Mouse (Mus musculus): ENCODE measurements around the gene Prickle2. TPM values are rescaled to one million over a fixed set of nuclear protein-coding genes. Genes with fewer than 3 reads are reported as not detected.

The Prickle2 gene
- polyA plus RNA-seq, 1 experiment: 1.2 TPM

DNA sequence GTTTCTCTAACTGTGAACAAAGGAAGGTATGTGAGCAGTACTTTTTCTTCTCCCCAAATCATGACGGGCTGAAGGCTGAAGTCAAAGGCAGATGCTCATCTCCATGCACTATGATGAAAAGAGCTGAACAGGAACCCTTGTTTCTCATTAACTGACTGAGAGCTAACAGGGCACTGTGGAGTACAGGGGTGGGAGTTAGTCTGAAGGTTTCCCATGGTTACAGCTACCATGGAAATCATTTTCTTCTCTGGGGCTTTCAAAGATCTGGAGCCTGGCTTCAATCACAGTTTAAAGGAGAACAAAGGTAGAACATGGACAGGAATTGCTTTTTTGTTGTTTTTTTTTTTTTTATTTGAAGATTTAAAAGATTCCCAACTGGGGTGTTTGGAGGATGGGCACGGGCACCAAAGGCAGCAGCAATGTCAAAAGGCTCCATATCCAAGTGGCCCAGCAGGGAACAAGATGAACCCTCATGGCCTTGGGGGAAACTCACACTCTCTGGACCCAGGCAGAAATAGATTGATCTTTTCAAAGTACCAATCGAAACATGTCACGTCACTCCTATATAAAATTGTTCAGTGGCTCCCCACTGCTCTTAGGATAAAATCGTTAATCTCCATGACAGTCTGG is 35.3 kb downstream of the Prickle2 start:
- no peak for DNase-seq (ENCODE audit: low read depth, low spot score)
- WGBS: 77% methylated on average over 5 of the region's 5 CpGs

DNA sequence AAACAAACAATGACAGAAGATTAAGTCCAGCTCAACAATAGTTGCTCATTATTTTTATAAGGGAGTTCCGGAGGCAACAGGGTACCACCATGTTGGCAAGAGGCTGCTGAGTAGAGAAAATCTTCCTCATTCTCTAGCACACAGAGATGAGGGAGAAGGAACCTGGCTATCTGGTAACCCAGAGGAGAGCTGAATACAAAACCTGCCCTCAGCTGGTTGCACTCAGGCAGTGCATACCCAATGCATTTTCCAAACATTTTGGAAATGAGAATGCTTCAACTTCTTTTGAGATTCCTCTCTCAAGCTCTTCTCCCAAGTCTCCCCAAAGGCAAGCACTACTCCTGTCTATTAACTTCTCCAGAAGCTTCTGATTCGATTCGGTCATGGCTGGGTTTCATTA is 36.3 kb downstream of the Prickle2 start:
- 84% methylated on average over 3 of the region's 3 CpGs for WGBS
- no peak for DNase-seq (ENCODE audit: low read depth, low spot score)

DNA sequence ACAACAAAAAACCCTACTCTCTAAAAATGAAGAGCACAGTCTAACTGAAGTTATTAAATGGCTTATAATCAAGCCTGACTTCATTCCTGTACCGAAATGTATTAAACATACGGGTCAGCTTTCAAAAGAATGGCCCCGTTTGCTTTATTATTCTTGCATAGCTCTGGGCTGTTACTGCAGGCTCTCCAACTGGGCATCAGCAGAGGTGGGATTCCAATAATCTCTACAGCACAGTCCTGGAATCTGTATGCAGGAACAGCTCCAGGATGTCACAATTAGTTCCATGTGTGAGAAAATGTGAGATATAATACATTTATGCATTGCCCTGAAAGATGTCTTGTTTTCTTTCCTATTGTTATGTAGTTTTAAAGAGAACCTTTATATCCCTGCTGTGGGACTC is 38.4 kb downstream of the Prickle2 start:
- 85% methylated on average over 3 of the region's 3 CpGs for WGBS

DNA sequence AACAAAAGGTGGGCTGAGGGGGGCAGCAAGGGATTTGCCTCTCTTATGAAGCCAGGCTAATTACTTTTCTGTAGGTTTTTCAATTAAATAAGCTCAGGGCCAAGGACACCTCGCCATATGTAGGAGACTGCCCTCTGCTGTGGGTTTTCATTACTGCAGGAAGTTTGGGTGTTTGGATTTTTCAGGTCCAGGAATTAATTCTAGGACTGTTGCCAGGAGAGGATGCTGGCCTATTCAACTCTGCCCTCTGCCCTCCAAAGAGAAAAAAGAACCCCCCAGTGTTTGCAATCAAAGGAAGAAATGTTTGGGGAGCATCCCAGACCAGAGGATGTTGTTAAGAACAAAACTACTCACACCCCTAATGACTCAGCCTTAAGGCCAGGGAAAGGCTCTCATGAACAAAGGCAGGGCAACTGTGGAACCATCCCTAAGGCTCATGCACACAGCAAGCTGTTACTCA is 40.4 kb downstream of the Prickle2 start:
- WGBS: 0% methylated on average over 1 of the region's 1 CpGs
- DNase-seq (ENCODE audit: low read depth, low spot score): peak; percentile 2

More for the DNA sequence above, 38.4 kb downstream of the Prickle2 start:
- no peak for DNase-seq (ENCODE audit: low read depth, low spot score)

DNA sequence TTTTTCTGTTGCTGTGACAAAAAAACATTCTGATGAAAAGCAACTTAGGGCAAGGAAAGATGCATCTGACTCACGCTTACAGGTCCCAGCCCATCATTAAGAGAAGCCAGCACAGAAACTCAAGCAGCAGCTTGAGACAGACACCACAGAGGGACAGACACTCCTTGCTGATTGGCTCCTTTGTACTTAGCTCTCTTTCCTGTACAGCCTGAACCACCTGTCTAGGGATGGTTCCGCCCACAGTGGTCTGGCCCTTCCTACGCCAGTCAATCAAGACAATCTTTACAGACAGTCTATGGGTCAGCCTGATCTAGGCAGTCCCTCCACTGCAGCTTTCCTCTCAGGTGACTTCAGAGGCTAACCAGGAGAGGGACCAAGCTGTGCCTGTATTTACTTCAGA is 42.1 kb downstream of the Prickle2 start:
- DNase-seq (ENCODE audit: low read depth, low spot score): no peak
- 85% methylated on average over 3 of the region's 3 CpGs for WGBS

DNA sequence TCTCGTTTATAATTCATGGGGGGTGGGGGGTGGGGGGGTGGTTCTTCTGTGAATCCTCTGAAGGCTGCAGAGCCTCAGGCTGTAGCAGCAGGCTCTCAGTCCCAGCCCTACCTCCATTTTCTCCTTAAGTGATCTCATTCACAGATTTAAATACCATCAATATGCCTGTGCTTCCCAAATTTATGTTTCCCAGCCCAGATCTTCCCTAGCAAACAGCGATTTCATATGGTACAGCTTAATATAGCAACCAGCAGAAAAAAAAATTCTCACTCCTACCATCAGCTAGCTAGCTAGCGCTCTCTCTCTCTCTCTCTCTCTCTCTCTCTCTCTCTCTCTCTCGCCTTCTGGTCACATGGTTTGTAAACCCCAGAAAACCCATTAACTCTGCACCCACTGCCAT is 42.5 kb downstream of the Prickle2 start:
- WGBS: 63% methylated on average over 4 of the region's 4 CpGs
- no peak for DNase-seq (ENCODE audit: low read depth, low spot score)

DNA sequence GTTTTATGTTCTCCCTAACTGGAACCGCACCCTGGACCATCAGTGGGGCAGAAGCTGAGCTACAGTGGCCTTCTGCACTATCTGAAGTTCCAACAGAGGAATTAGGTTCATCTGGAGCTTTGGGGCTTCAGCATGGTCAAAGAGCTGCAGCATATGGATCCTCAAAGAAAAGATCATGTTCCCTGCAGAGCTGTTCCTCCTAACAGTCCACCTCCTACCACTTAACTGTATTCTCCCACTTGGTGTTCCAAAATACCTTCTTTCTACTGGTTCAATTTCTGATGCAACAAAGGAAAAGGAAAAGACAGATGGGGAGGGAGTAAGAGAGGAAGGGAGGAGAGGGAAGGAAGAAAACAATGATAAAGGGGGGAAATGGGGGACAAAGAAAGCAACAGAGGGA is 56.9 kb downstream of the Prickle2 start:
- DNase-seq (ENCODE audit: low read depth, low spot score): no peak
- 92% methylated on average over 1 of the region's 1 CpGs for WGBS

DNA sequence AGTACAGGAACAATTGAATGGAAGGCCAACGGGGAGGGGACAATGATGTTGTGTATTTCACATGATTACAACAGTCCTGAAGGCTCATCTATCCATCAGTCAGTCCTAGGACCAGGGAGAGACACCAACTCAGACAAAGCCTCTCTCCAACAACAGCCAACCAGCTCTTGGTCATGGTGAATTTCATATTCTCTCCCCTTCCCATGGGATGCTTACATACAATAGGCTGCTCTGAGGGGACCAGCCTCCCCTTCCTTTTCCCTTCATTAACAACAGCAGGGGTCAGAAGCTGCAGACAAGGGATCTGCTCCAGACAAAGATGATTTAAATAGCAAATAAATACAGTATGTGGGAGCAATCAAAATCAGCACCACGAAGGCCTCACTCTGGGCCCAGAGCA is 57.4 kb downstream of the Prickle2 start:
- 57% methylated on average over 2 of the region's 2 CpGs for WGBS

DNA sequence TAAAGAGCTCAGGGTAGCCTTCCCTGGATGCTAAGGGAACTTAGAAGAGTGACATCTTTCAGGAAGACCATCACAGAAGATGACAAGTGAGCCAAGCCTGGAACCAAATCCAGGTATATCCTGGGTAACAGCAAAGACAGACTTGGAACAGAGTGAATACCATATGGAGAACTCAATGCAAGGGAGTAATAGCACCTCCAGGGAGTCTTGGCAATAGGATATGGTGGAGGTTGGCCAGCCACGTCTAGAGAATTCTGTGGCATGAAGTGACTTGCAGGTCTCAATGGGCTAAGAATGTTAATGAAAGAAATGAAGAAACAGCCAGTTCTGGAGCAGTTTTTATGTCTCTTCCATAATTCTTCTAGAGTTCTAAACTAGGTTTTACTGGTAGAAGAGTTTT is 63.0 kb downstream of the Prickle2 start:
- DNase-seq (ENCODE audit: low read depth, low spot score): no peak

More for the DNA sequence above, 57.4 kb downstream of the Prickle2 start:
- no peak for DNase-seq (ENCODE audit: low read depth, low spot score)

DNA sequence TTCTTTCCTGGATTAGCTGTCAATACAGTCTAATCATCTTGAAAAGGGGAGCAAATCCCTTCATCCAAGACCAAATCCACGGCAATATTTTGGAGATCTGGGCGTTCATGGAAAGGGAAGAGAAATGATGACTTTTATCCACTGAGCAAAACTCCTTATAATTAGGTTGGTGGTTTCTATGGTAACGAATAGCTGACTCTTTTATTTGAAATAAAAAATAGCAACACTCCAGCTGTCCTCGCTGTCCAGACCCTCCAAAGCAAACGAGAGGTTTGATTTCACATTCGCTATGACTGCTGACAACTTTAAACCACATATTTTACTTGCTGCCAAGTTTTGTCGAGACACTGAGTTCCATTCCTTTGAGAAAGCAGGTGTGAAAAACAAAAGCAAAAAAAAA is 64.0 kb downstream of the Prickle2 start:
- 61% methylated on average over 7 of the region's 7 CpGs for WGBS
- DNase-seq (ENCODE audit: low read depth, low spot score): no peak

More for the DNA sequence above, 63.0 kb downstream of the Prickle2 start:
- WGBS: 82% methylated on average over 1 of the region's 1 CpGs

DNA sequence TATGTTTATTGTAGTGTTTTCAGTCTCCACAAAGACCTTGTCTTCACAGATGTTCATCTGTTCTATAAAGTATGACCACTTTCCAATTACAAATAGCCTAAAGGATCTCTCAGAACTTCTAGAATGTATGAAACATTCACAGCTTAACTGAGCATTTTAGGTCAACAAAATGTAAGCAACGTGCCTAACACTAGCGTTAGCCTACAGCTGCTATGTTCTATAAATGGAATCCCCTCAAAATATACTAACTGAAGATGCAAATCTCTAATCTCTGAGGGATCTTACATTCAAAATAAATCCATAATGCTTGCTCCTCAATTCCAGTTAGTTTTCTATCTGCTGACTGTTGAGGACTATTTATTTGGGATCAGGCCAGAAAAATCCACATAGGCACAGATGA is 65.1 kb downstream of the Prickle2 start:
- no peak for DNase-seq (ENCODE audit: low read depth, low spot score)
- WGBS: 84% methylated on average over 2 of the region's 2 CpGs

DNA sequence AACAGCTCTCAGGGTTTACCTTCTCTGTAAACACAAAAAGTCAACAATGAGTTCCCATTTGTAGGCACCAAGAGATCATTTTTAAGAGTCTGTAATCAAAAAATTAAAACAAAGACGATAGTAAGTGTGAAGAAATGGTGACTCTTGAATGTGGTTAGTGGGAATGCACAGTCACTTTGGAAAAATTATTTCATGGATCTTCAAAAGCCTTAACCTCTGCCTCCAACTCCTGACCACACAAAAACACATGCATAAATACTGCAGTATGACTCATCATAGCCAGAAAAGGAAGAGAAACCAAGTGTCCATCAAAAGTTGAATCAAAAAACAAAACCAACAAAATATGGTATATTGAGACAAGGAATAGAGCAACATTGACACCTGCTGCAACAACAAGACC is 69.5 kb downstream of the Prickle2 start:
- no peak for DNase-seq (ENCODE audit: low read depth, low spot score)
- WGBS: 34% methylated on average over 1 of the region's 1 CpGs

DNA sequence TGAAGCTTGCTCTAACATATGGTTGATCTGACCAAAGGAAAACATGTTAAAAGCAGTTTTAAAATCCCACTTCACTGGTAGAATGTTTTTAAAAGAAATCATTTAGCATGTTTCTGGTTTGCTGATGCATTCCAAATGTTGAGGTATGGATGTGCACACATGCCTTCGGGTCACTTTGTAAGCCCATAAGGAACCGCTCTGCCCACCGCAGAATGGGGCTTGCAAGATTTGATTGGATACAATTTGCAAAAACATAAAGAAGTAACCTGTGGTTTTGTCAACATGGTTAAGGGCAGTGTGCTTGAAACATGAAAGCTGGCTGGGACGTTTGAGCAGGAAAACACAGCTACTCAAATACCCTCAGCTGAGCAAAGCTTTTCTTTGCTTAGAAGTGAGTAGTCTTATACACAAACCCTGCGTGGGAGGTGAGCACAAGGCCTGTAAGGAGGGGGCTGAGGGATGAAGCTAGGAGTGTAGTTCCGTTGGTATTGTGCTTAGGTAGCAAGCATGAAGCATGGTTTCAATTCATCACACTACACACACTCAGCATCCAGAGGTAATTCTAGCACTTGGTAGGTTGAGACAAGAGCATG is 71.0 kb downstream of the Prickle2 start:
- 75% methylated on average over 6 of the region's 6 CpGs for WGBS
- DNase-seq (ENCODE audit: low read depth, low spot score): no peak

DNA sequence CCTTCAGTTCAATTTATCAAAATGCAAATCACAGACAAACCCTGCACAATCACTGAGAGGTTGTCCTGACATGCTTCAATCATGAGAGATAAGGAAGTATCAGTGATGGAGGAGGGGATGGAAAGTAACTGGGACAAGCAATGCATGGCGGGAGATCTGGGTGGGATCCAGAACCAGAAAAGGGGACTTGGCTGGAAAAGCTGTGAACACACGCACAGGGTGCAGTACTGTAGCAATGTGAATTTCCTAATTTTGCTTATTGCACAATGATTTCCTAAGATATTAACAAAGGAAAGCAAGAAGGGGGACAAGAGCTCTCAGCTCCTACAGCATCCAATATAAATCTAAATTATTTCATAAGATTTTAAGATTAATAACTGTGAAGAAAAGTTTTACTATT is 75.0 kb downstream of the Prickle2 start:
- 79% methylated on average over 2 of the region's 2 CpGs for WGBS
- no peak for DNase-seq (ENCODE audit: low read depth, low spot score)

DNA sequence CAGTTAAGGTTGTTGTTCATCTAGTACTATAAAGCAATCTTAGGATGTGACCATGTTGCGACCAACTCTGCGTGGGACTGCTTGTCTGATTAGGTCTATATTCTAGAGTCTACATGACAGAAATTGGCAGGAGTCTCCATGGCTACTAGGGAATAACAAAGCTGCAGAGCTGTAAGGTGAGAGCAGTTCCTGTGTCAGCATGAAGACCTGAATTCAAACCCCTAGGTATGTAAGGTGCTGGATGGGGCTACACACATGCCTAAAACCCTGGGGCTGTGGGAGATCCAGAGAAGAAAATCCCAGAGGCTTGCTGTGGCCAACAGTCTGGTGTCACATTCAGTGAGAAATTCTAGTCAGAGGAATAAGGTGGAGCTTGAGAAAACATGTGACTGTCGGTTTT is 78.2 kb downstream of the Prickle2 start:
- WGBS: 81% methylated on average over 3 of the region's 3 CpGs
- DNase-seq (ENCODE audit: low read depth, low spot score): no peak

DNA sequence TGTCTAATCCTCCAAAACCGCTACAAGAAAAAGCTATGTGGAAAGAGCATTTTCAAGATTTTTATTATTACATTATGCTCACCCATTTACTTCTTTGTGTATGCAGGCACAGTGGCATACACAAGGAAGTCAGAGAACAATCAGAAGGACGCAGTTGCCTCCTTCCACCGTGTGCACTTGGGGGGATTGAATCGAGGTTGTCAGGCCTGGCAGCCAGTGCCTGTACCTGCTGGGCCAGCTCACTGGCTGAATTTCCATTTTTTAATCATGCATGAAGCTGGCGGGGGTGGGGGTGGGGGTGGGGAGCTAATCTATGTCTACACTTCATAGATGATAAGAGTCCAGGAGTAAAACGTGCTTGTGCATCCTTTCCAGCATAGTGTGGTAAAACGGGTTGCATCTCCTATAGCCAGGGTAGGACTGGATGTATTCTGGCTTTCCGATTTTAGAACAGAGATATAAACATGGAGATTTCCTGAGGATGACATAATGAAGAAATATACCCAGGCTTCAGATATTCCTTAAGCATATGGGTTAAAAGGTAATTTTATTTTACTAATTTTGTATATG is 78.8 kb downstream of the Prickle2 start:
- DNase-seq (ENCODE audit: low read depth, low spot score): no peak
- 76% methylated on average over 8 of the region's 8 CpGs for WGBS

DNA sequence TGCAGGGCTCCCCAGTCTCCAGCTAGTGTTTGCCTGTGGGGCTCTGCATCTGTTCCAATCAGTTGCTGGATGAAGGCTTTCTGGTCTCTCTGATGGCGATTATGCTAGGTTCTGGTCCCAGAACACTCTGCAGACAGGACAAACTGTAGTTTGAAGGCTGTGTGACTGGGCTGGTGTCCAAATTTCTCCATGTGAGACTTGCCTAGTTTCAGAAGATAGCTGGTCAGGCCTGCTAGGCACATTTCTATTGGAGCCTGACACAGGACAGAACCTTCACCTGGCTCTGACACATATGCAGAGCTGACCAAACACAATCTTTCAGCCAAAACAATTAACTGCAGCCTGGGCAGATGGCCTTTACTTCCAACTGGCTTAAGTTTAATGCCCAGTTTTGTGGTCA is 80.0 kb downstream of the Prickle2 start:
- WGBS: 38% methylated on average over 1 of the region's 1 CpGs
- no peak for DNase-seq (ENCODE audit: low read depth, low spot score)

DNA sequence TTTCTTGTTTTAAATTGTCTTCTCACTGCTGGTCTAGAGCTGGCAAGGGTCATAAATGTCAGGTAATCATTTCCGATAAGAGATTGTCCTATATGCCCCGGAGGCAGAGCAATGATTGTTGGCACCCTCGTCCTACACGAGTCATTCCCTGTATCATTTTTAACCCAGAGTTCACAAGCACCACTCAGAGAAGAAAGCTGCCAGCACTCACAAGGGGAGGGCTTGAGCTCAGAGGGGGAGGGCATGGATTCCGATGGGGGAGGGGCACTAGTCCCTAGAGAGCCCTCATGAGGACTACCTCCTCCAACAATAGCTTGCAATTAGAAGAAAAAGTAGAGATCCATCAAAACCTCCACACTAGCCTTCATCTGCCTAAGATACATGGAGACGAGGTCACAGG is 81.6 kb downstream of the Prickle2 start:
- WGBS: 45% methylated on average over 6 of the region's 6 CpGs
- no peak for DNase-seq (ENCODE audit: low read depth, low spot score)

DNA sequence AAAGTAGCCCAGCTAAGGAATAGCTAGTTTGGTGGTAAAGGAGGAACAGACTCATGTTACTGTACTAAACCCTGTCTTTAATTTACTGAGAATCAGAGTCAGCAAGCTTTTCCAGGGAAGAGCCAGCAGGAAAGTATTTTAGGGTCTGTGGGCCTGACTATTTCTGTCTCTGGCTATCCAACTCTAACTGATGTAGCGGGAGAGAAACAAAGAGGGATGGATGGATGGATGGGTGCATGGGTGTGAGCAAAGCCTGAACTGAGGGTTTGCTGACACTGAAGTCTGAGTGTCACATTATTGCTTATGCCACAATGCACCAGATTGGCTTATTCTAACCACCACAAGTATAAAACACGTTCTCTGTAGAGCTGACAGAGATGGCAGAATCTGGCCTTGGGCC is 88.8 kb downstream of the Prickle2 start:
- DNase-seq (ENCODE audit: low read depth, low spot score): no peak
- WGBS: 75% methylated on average over 2 of the region's 2 CpGs

DNA sequence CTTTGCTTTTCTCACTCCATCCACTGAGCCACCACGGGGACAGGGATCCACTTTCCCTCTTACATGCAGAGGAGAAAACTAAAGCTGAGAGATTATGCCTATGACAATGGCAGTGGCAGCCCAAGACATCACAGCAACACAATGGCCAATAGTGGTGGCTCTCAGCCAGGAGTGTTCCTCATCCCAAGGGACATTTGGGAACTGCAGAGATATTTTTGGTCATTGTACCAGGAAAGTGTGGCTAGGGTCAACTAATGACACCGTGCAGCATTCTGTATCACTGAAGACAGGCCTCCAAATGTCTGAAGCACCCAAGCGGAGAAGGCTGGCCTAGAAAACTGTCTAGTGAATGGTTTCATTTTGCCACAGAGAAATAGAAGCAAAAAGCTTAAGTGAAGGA is 91.2 kb downstream of the Prickle2 start:
- WGBS: 81% methylated on average over 3 of the region's 3 CpGs
- DNase-seq (ENCODE audit: low read depth, low spot score): no peak

DNA sequence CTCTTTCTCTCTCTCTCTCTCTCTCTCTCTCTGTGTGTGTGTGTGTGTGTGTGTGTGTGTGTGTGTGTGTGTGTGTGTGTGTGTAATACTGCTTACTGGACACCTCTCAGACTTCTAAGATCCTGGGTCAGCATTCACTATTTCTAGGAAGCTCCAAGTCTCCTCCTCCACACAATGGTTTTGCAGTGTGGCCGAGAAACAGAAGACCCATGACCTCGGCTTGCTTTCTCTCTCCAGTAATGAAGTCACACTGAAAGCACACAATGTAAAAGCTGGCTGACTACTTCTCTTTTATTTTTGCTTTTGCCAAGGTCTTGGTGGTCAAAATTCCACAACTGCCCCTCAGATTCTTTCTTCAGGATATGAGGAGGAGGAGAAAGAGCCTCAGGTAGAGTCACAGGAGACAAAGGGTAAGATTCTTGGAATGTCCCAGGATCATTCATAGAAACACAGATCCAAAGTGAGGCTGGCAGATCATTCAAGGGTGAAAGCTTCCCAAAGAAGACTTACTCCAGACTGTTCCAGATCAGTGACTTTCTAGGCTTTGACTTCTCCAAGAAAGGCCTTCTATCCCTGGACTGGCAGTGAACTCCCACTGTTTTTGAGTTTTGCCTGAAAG is 93.7 kb downstream of the Prickle2 start:
- 35% methylated on average over 2 of the region's 2 CpGs for WGBS
- no peak for DNase-seq (ENCODE audit: low read depth, low spot score)
